Mouse (Mus musculus) lung, embryonic 14.5 days (tissue): ENCODE results near the gene Gm10645. TPM values are rescaled to one million over a fixed set of nuclear protein-coding genes. Genes with fewer than 3 reads are reported as not detected.
A peak's percentile ranks its signal among the peaks of the same experiment; 100 is the strongest.

Source experiments
- ATAC-seq: fragments of 200-750 bp; cut with Nextera tagmentation; 2 replicates; pipeline ENCODE4 v1.8.0; 2017; ENCODE audit warnings: mild to moderate bottlenecking, moderate TSS enrichment, moderate library complexity; ENCODE audit not compliant: insufficient read depth
- DNase-seq: peaks from one replicate; pipeline ENCODE4 v3.0.0-alpha.2; 2015
- H3K27ac ChIP-seq: fragments of 300-500 bp; sonication (generic); 2 replicates; pipeline ENCODE4 v1.5.1; 2014; ENCODE audit warnings: low read depth, mild to moderate bottlenecking, moderate library complexity
- H3K27me3 ChIP-seq: fragments of 300-500 bp; sonication (generic); 2 replicates; pipeline ENCODE4 v1.6.1; 2014; ENCODE audit warnings: low read length, control low read depth; ENCODE audit not compliant: insufficient read depth
- H3K36me3 ChIP-seq: fragments of 300-500 bp; sonication (generic); 2 replicates; pipeline ENCODE4 v1.6.1; 2014; ENCODE audit warnings: control low read depth; ENCODE audit not compliant: insufficient read depth
- H3K4me1 ChIP-seq: fragments of 300-500 bp; sonication (generic); 2 replicates; pipeline ENCODE4 v1.6.1; 2014; ENCODE audit warnings: antibody characterized with exemption, control low read depth; ENCODE audit not compliant: insufficient read depth
- H3K4me2 ChIP-seq: fragments of 300-500 bp; sonication (generic); 2 replicates; pipeline ENCODE4 v1.6.1; 2014; ENCODE audit warnings: mild to moderate bottlenecking
- H3K4me3 ChIP-seq: fragments of 300-500 bp; sonication (generic); 2 replicates; pipeline ENCODE4 v1.5.1; 2014; ENCODE audit warnings: low read depth, low read length
- H3K9ac ChIP-seq: fragments of 300-500 bp; sonication (generic); 2 replicates; pipeline ENCODE4 v1.6.1; 2014
- H3K9me3 ChIP-seq: fragments of 300-500 bp; sonication (generic); 2 replicates; pipeline ENCODE4 v1.6.1; 2016; ENCODE audit warnings: low read depth, low read length, control low read depth
- CTCF ChIP-seq: IDR thresholded peaks from 2 replicates; pipeline ENCODE4 v1.5.1; 2016; ENCODE audit warnings: antibody characterized with exemption, low read depth
- WGBS: fragments of 180-500 bp; shearing (Covaris S2); extraction: QIAGEN DNeasy Blood & Tissue Kit; methylation state at CpG from one replicate; pipeline ENCODE4 v1.1.7; 2014; 5-methylcytosine and 5-hydroxymethylcytosine counted together
- polyA plus RNA-seq: library from polyadenylated mRNA; unstranded; fragments of >200 nt; fragmentation: Nextera tagmentation; extraction: Ambion mirVana; gene quantifications from 2 replicates; pipeline ENCODE4 v1.2.1, GENCODE M21; 2014

Gene Gm10645
- polyA plus RNA-seq, 1 experiment from 2014 or later, result 1.2 TPM

- ATAC-seq (peak; percentile 77; the same call in 1 of the 2 replicates), DNase-seq (peak; percentile 76)
- H3K4me1 ChIP-seq, result 0 out of 2 replicates have a peak, but pooled peaks cover 12% of the 10 kb centered on the region
- no peak for TF ChIP-seq CTCF
- H3K36me3 ChIP-seq, result no peaks in the 10 kb centered on the region
- H3K27me3 ChIP-seq, result no peaks in the 10 kb centered on the region
- H3K9ac ChIP-seq, result no peak overlapping the region
- no peak overlapping the region; the same call in 1 of the 2 replicates for H3K27ac ChIP-seq
- H3K4me3 ChIP-seq, result no peak overlapping the region
- H3K9me3 ChIP-seq, result no peaks in the 10 kb centered on the region
- no peak overlapping the region for H3K4me2 ChIP-seq
- WGBS, result 51% methylated on average over 16 of the region's 16 CpGs
Measured at GRCm38 (mm10) chr8:83200191-83201177, 34.5 kb upstream of the Gm10645 start.

DNA sequence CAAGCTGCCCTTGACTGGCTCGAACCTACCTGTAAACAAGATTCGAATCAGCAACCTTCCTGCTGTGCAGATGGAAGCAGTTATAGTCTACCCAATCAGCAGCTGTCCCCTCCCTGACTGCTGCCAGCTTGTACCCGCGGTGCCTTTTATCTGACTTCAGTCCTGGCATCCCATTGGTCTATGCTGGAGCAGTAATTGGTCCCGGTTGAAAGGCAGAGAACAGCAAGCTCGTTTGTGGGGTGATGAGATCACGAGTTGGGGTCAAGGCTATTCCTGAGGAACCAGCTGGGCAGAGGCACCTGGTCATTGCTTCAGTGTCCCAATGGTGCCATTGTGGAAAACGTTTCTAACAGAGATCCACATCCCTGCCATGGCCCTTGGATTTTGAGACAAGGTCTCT lies 33.7 kb upstream of the Gm10645 start:
- Histone ChIP-seq H3K27ac (no peak overlapping the region), H3K9me3 (no peaks in the 10 kb centered on the region), H3K4me3 (no peak overlapping the region), H3K4me2 (no peak overlapping the region), H3K4me1 (0 out of 2 replicates have a peak, but pooled peaks cover 12% of the 10 kb centered on the region), H3K27me3 (no peaks in the 10 kb centered on the region), H3K36me3 (no peaks in the 10 kb centered on the region), H3K9ac (no peak overlapping the region)
- ATAC-seq (no peak), DNase-seq (no peak)
- no peak for TF ChIP-seq CTCF
- 70% methylated on average over 8 of the region's 8 CpGs for WGBS

DNA sequence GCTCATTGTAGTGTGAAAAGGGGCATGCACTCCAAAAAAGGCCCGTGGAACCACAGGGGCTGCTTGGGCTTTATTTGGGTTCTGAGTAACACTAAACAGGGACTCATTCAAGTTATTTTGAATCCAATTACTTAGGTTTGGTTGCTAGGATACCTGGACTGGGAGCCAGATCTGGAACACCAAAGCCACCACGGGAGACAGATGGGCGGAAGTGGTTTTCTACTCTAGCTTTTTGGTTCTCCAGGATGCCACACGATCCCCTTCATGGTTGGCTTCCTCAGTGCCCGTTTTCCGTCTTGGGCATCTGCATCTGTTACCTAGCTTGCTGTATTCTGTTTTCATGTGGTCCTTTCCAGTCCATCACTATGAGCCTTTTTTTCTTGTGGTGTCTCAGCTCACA lies 30.1 kb upstream of the Gm10645 start:
- TF ChIP-seq CTCF, result no peak
- H3K4me3 ChIP-seq, result no peak overlapping the region
- H3K27me3 ChIP-seq, result no peaks in the 10 kb centered on the region
- H3K9ac ChIP-seq, result no peak overlapping the region
- H3K27ac ChIP-seq, result no peak overlapping the region
- H3K4me2 ChIP-seq, result no peak overlapping the region
- DNase-seq, result no peak
- H3K4me1 ChIP-seq, result 0 out of 2 replicates have a peak, but pooled peaks cover 11% of the 10 kb centered on the region
- no peaks in the 10 kb centered on the region for H3K36me3 ChIP-seq
- no peaks in the 10 kb centered on the region for H3K9me3 ChIP-seq
- 82% methylated on average over 6 of the region's 6 CpGs for WGBS
- no peak for ATAC-seq

DNA sequence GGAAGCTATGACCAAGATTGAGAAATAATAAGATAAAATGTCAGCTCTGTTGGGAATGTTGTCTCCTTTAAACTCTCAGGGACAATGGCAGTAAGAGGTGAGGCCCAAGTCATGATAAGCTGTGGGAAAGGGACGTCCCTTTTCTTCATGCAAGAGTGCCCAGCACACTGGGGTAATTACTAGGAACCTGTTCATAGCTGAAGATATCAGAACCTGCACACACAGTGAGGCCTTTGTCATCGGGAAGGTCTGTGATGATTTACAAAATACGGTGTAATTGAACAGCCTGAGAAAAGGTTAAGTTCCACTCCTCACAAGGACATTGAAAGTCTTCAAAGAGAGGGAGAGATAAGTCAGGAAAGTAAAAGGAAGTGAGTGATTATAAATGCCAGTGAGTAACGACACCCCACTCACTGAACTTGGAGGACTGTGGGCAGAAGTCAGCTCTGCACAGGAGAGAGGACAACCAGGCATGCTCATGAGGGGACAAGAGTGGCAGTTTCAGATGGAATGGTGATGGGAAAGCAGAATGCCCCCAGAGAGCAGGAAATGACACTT lies 23.6 kb upstream of the Gm10645 start:
- Histone ChIP-seq H3K27ac (no peak overlapping the region), H3K4me2 (no peak overlapping the region), H3K36me3 (no peaks in the 10 kb centered on the region), H3K27me3 (no peaks in the 10 kb centered on the region), H3K4me1 (no peaks in the 10 kb centered on the region; the same call in 1 of the 2 replicates), H3K4me3 (no peak overlapping the region), H3K9me3 (no peaks in the 10 kb centered on the region), H3K9ac (no peak overlapping the region)
- no peak for DNase-seq
- ATAC-seq, result no peak
- no peak for TF ChIP-seq CTCF
- 44% methylated on average over 4 of the region's 4 CpGs for WGBS

DNA sequence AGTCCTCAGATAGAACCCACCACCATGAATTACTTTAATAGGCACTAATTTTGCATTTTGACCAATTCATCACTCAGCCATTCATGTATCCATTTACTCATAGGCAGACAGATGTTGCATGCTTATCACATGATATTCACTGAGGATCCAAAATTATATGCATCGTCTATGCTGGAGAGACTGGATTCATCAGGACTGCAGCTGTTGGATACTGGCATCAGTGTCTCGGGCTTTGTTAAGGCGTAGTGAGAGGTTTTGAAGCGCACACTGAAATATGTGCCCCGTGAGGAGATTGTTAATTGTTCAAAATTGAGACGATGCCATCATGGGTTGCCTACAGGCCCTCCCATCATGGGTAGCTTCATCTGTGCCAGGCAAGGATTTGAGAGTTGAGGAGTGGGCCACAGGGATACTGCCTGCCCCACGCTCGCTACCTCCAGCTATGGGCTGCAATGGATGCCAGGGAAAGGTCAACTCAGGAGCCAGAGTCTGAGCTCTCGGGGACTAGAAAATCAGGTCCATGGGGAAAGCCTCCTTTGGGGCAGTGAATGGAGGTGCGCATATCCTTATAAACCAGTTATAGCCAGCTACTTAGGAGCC lies 21.5 kb upstream of the Gm10645 start:
- no peak for DNase-seq
- no peak overlapping the region for H3K9ac ChIP-seq
- ATAC-seq, result no peak
- 83% methylated on average over 10 of the region's 10 CpGs for WGBS
- H3K4me3 ChIP-seq, result no peak overlapping the region
- H3K9me3 ChIP-seq, result no peaks in the 10 kb centered on the region
- no peak overlapping the region for H3K4me2 ChIP-seq
- no peaks in the 10 kb centered on the region; the same call in 1 of the 2 replicates for H3K4me1 ChIP-seq
- H3K36me3 ChIP-seq, result no peaks in the 10 kb centered on the region
- no peaks in the 10 kb centered on the region for H3K27me3 ChIP-seq
- no peak overlapping the region for H3K27ac ChIP-seq
- TF ChIP-seq CTCF, result no peak

- Histone ChIP-seq H3K27ac (no peak overlapping the region), H3K4me1 (no peaks in the 10 kb centered on the region; the same call in 1 of the 2 replicates), H3K27me3 (no peaks in the 10 kb centered on the region), H3K9ac (no peak overlapping the region), H3K36me3 (no peaks in the 10 kb centered on the region), H3K9me3 (no peaks in the 10 kb centered on the region), H3K4me3 (no peak overlapping the region), H3K4me2 (no peak overlapping the region)
- no peak for TF ChIP-seq CTCF
- peak; percentile 64; the same call in 1 of the 2 replicates for ATAC-seq
- WGBS, result 25% methylated on average over 6 of the region's 6 CpGs
- DNase-seq, result peak; percentile 74
Measured at GRCm38 (mm10) chr8:83186376-83186775, 20.4 kb upstream of the Gm10645 start.

- Histone ChIP-seq H3K9ac (no peak overlapping the region), H3K9me3 (no peaks in the 10 kb centered on the region), H3K36me3 (no peaks in the 10 kb centered on the region), H3K4me2 (no peak overlapping the region), H3K27me3 (no peaks in the 10 kb centered on the region), H3K4me1 (no peaks in the 10 kb centered on the region; the same call in 1 of the 2 replicates), H3K4me3 (no peak overlapping the region), H3K27ac (peak overlapping the region; percentile 51)
- ATAC-seq (no peak), DNase-seq (no peak)
- WGBS, result 60% methylated on average over 5 of the region's 5 CpGs
- TF ChIP-seq CTCF, result no peak
Measured at GRCm38 (mm10) chr8:83182784-83183183, 16.8 kb upstream of the Gm10645 start.
